In the genomic region with DNA sequence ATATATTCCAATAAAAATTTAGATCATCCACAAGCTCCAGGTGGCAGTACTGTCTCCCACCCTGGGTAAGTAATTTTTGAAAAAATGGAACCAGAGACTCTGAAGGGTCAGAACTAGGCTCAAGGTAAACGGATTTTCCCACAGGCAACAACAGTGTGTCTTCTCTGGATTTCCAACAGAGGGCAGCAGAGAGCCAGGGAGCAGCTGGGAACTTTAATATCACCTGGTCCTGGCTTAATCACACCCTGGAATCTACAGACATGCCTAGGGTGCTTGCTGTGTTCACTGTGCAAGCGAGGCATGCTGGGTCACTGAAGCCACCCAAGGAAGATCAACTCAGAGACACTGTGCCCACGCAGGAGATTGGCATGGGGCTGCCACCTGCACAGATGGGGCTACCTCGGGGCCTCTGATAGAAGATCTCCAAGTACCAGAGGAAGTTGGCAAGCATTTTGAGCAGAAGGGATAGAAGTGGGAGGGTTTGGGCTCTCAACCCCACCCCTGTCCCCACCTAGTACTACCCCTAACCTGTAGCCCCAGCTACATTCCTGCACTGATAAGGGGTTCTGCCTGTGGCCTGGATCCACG, we compare ENCODE assay signal across 9 mouse cellular contexts. TPM values are rescaled to one million over a fixed set of nuclear protein-coding genes. Genes with fewer than 3 reads are reported as not detected.
A peak's percentile ranks its signal among the peaks of the same experiment; 100 is the strongest.
DNase-seq lines count a peak whose midpoint lies in the region; ATAC-seq and TF ChIP-seq lines count a peak whose summit lies in the region.
"Had no signal": no experiment of that assay in that cellular context is flagged by ENCODE, and none has a peak within 500 bp of the region (broad histone marks: within the 10 kb centered on the region; RNA-seq: fewer than 3 reads in every experiment).

No protein-coding gene starts in this region.

- H3K4me1 ChIP-seq in kidney, embryonic 16.5 days (ENCODE audit: insufficient read depth, low read length) = peaks cover 15% of the 10 kb centered on the region
- peaks cover 4 to 8% of the 10 kb centered on the region in 2 experiments; a peak in 3 of 4 replicates for H3K4me1 ChIP-seq in liver, embryonic 14.5 days (replicated peaks; ENCODE audit: control insufficient read depth in 2 of 2, insufficient read depth in 2 of 2, low read length in 1 of 2)

- H3K27me3 ChIP-seq in kidney, embryonic 16.5 days (ENCODE audit: insufficient read depth, low read length) = no peaks in the 10 kb centered on the region
- no peaks in the 10 kb centered on the region for H3K27me3 ChIP-seq in liver, embryonic 14.5 days (ENCODE audit: control insufficient read depth, insufficient read depth, low read length)
- H3K27me3 ChIP-seq: neural tube, embryonic 12.5 days had no signal

- no peak for ATAC-seq in kidney, embryonic 16.5 days (ENCODE audit: low FRiP score, low TSS enrichment)
- no peak for ATAC-seq in liver, embryonic 14.5 days (ENCODE audit: insufficient read depth)
- no peak for ATAC-seq in inflammation-experienced regulatory T-cells, adult 6 months

- H3K27ac ChIP-seq in kidney, embryonic 16.5 days (ENCODE audit: low read length) = no peak overlapping the region
- H3K27ac ChIP-seq in liver, embryonic 14.5 days = no peak overlapping the region
- H3K27ac ChIP-seq: neural tube, embryonic 12.5 days had no signal

- no peaks in the 10 kb centered on the region for H3K9me3 ChIP-seq in kidney, embryonic 16.5 days (ENCODE audit: low read length)
- no peaks in the 10 kb centered on the region for H3K9me3 ChIP-seq in liver, embryonic 14.5 days (ENCODE audit: control insufficient read depth, low read length)
- H3K9me3 ChIP-seq: neural tube, embryonic 12.5 days had no signal

- H3K9ac ChIP-seq in kidney, embryonic 16.5 days (replicated peaks; ENCODE audit: low read length) = no peak overlapping the region
- no peak overlapping the region for H3K9ac ChIP-seq in liver, embryonic 14.5 days (replicated peaks)
- H3K9ac ChIP-seq: neural tube, embryonic 12.5 days had no signal

- peak; percentile 55 for DNase-seq in kidney, adult 18-20 months
- DNase-seq in CD4-positive helper T cell, adult 2 months (ENCODE audit: low read depth, low spot score) = peak; percentile 57
- peak; percentile 78 for DNase-seq in ZHBTc4 (ENCODE audit: low read depth, low spot score)
- peak; percentile 68 for DNase-seq in embryo, embryonic 9.5 days (ENCODE audit: extremely low spot score)
- DNase-seq in liver, embryonic 14.5 days (ENCODE audit: low read depth in 3 of 3, low spot score in 3 of 3) = peak in 2 of 3 experiments; percentile 42 to 47
- peak; percentile 42 for DNase-seq in thymus, postnatal 25 days

- no peak overlapping the region for H3K4me3 ChIP-seq in kidney, embryonic 16.5 days (ENCODE audit: low read length)
- H3K4me3 ChIP-seq in liver, embryonic 14.5 days (ENCODE audit: insufficient read depth in 1 of 2, low read depth in 2 of 2, low read length in 2 of 2) = no peak overlapping the region
- H3K4me3 ChIP-seq: neural tube, embryonic 12.5 days had no signal

- H3K4me2 ChIP-seq in kidney, embryonic 16.5 days (replicated peaks; ENCODE audit: low read depth, low read length) = no peak overlapping the region
- no peak overlapping the region for H3K4me2 ChIP-seq in liver, embryonic 14.5 days (ENCODE audit: low read depth)
- H3K4me2 ChIP-seq: neural tube, embryonic 12.5 days had no signal

- WGBS in kidney, embryonic 16.5 days = 31% methylated on average over 5 of the region's 5 CpGs
- WGBS in liver, embryonic 14.5 days (ENCODE audit: insufficient replicate concordance) = 26% methylated on average over 5 of the region's 5 CpGs

- no peaks in the 10 kb centered on the region for H3K36me3 ChIP-seq in kidney, embryonic 16.5 days (ENCODE audit: insufficient read depth, low read length)
- no peaks in the 10 kb centered on the region for H3K36me3 ChIP-seq in liver, embryonic 14.5 days (replicated peaks; ENCODE audit: control insufficient read depth, insufficient read depth, low read depth)
- H3K36me3 ChIP-seq: neural tube, embryonic 12.5 days had no signal

- TF ChIP-seq EP300 in liver, embryonic 14.5 days (IDR thresholded peaks at IDR 0.05; ENCODE audit: low read depth) = no peak

- TF ChIP-seq CTCF in liver, embryonic 14.5 days (IDR thresholded peaks at IDR 0.05; ENCODE audit: low read depth) = peak; percentile 95

RNA-seq across cellular contexts. Expression of gene Bloc1s3, which starts 4.6 kb away (rescaled TPM):
- 1.8 and 2.2 TPM in 2 replicates for polyA plus RNA-seq in kidney, embryonic 16.5 days (2015; fragmentation: Nextera tagmentation; extraction: Ambion mirVana)
- 2.0 and 2.7 TPM in 2 replicates for polyA plus RNA-seq in liver, embryonic 14.5 days (2012; rRNA removed)
- polyA plus RNA-seq in liver, embryonic 14.5 days (2014; fragmentation: Nextera tagmentation; extraction: Ambion mirVana) = 0.39 and 0.56 TPM in 2 replicates
- under 1 TPM; 0.63 to 0.99 (median 0.65) TPM for polyA plus RNA-seq in inflammation-experienced regulatory T-cells, adult 6 months (2017; shearing (Covaris generic))

RNA-seq across cellular contexts. Expression of gene Trappc6a, which starts 4.6 kb away (rescaled TPM):
- polyA plus RNA-seq in kidney, embryonic 16.5 days (2015; fragmentation: Nextera tagmentation; extraction: Ambion mirVana) = 89.7 and 94.2 TPM in 2 replicates
- polyA plus RNA-seq in liver, embryonic 14.5 days (2012; rRNA removed) = 24.1 and 28.1 TPM in 2 replicates
- polyA plus RNA-seq in liver, embryonic 14.5 days (2014; fragmentation: Nextera tagmentation; extraction: Ambion mirVana) = 40.0 and 40.2 TPM in 2 replicates
- 10 to 100 TPM; 24.6 to 47.8 (median 43.3) TPM for polyA plus RNA-seq in inflammation-experienced regulatory T-cells, adult 6 months (2017; shearing (Covaris generic))

RNA-seq across cellular contexts. Expression of gene Nkpd1, which starts 14.1 kb away (rescaled TPM):
- 0.11 and 0.14 TPM in 2 replicates for polyA plus RNA-seq in kidney, embryonic 16.5 days (2015; fragmentation: Nextera tagmentation; extraction: Ambion mirVana)
- 0.01 and 0.04 TPM in 2 replicates for polyA plus RNA-seq in liver, embryonic 14.5 days (2012; rRNA removed)
- polyA plus RNA-seq in liver, embryonic 14.5 days (2014; fragmentation: Nextera tagmentation; extraction: Ambion mirVana) = not detected in 2 replicates
- not detected for polyA plus RNA-seq in inflammation-experienced regulatory T-cells, adult 6 months (2017; shearing (Covaris generic))

RNA-seq across cellular contexts. Expression of gene Exoc3l2, which starts 40.4 kb away (rescaled TPM):
- 2.9 and 3.8 TPM in 2 replicates for polyA plus RNA-seq in kidney, embryonic 16.5 days (2015; fragmentation: Nextera tagmentation; extraction: Ambion mirVana)
- 1.7 and 1.9 TPM in 2 replicates for polyA plus RNA-seq in liver, embryonic 14.5 days (2012; rRNA removed)
- polyA plus RNA-seq in liver, embryonic 14.5 days (2014; fragmentation: Nextera tagmentation; extraction: Ambion mirVana) = 0.48 and 0.78 TPM in 2 replicates
- polyA plus RNA-seq in inflammation-experienced regulatory T-cells, adult 6 months (2017; shearing (Covaris generic)) = not detected

RNA-seq across cellular contexts. Expression of gene Mark4, which starts 45.0 kb away (rescaled TPM):
- 6.8 and 6.9 TPM in 2 replicates for polyA plus RNA-seq in kidney, embryonic 16.5 days (2015; fragmentation: Nextera tagmentation; extraction: Ambion mirVana)
- polyA plus RNA-seq in liver, embryonic 14.5 days (2012; rRNA removed) = 2.4 and 2.5 TPM in 2 replicates
- polyA plus RNA-seq in liver, embryonic 14.5 days (2014; fragmentation: Nextera tagmentation; extraction: Ambion mirVana) = 0.80 and 2.5 TPM in 2 replicates
- 1 to 10 TPM in 1 of 3 experiments, under 1 TPM in 2; 0.87 to 1.3 (median 0.89) TPM for polyA plus RNA-seq in inflammation-experienced regulatory T-cells, adult 6 months (2017; shearing (Covaris generic))
